Mouse (Mus musculus) CH12.LX (cell line): ENCODE data around the gene D130043K22Rik.

ENCODE experiments used
- CTCF ChIP-seq, 2 experiments: IDR thresholded peaks in 1 of 2; conservative IDR thresholded peaks in 1 of 2; 2 replicates each; pipeline ENCODE4 v1.5.1; 2011 to 2012; ENCODE audit warnings: low read depth in 2 of 2, low read length in 2 of 2, improper control_type of control experiment in 1 of 2, inconsistent platforms in 1 of 2, mild to moderate bottlenecking in 1 of 2, moderate library complexity in 1 of 2
- ETS1 ChIP-seq: conservative IDR thresholded peaks from 2 replicates; pipeline ENCODE4 v1.6.1; 2012; ENCODE audit warnings: low read depth, mild to moderate bottlenecking, inconsistent platforms, low read length, improper control_type of control experiment, moderate library complexity
- GABPA ChIP-seq: IDR thresholded peaks from 2 replicates; pipeline ENCODE4 v1.6.1; 2012; ENCODE audit warnings: low read depth, low read length, improper control_type of control experiment, inconsistent platforms; ENCODE audit not compliant: insufficient replicate concordance
- MAX ChIP-seq: IDR thresholded peaks from 2 replicates; pipeline ENCODE4 v1.6.1; 2011; ENCODE audit warnings: low read length, improper control_type of control experiment
- MAZ ChIP-seq: IDR thresholded peaks from 2 replicates; pipeline ENCODE4 v1.6.1; 2012; ENCODE audit warnings: low read depth, mild to moderate bottlenecking, inconsistent platforms, low read length, improper control_type of control experiment, moderate library complexity
- MEF2A ChIP-seq: IDR thresholded peaks from 2 replicates; pipeline ENCODE4 v1.6.1; 2014; ENCODE audit warnings: low read depth, mild to moderate bottlenecking, inconsistent platforms, low read length, improper control_type of control experiment, borderline replicate concordance
- POLR2A ChIP-seq: IDR thresholded peaks from 2 replicates; pipeline ENCODE4 v1.6.1; 2011; ENCODE audit warnings: low read depth, mild to moderate bottlenecking, improper control_type of control experiment, low read length

- TF ChIP-seq ETS1 (no peak), CTCF (conservative IDR thresholded peaks at IDR 0.05 in 1 of 2, IDR thresholded peaks at IDR 0.05 in 1 of 2; ENCODE audit: low read depth in 2 of 2, low read length in 2 of 2) (no peak), POLR2A (0 out of 2 replicates have a peak, but pooled peaks have one; percentile 13), MAZ (no peak), MAX (no peak), GABPA (no peak), MEF2A (no peak)
Measured at GRCm38 (mm10) chr13:24814616-24815015, 30.3 kb upstream of the D130043K22Rik start.
